Comparison of ENCODE assay signal across 26 mouse cellular contexts in the genomic region with DNA sequence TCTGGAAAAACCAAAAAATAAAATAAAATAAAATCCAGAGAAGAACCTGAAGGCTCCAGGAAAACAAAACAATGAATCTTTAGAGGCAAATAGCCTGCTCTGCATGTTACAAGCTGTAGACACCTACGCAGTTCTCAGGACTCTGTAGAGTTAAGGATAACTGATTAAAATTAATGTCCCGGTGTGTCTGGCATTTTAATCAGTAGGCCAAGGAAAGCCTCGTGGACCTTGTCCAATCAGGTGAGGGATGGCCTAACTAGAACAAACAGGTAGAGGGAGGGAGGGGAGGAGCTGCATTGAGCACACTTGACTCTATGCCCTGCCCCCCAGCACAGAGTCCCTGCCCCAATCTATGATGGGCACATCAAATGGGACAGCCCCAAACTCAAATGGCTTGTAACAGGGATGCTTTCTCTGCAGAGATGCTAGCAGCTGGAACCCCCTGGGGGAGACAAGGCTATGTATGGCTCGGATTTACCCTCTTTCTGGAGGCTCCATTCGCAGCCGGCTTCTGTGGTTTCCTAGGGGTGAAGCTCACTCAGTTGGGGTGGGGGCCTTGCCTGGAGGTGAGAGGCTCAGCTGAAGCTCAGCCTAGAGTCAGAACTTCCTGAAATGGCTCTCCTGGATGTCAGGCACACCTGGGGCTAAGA. TPM values are rescaled to one million over a fixed set of nuclear protein-coding genes. Genes with fewer than 3 reads are reported as not detected.
A peak's percentile ranks its signal among the peaks of the same experiment; 100 is the strongest.
DNase-seq lines count a peak whose midpoint lies in the region; TF ChIP-seq lines count a peak whose summit lies in the region.
"Had no signal": no experiment of that assay in that cellular context is flagged by ENCODE, and none has a peak within 500 bp of the region (broad histone marks: within the 10 kb centered on the region; RNA-seq: fewer than 3 reads in every experiment).

No protein-coding gene starts in this region.

- H3K27ac ChIP-seq in MEL (ENCODE audit: control insufficient read depth, low read depth, low read length): peak overlapping the region; percentile 50
- H3K27ac ChIP-seq: embryonic facial prominence, embryonic 13.5 days; embryonic facial prominence, embryonic 15.5 days; forebrain, embryonic 10.5 days; forebrain, embryonic 12.5 days had no signal

- H3K9me3 ChIP-seq in MEL (replicated peaks; ENCODE audit: insufficient read depth, low read length): no peaks in the 10 kb centered on the region
- H3K9me3 ChIP-seq: embryonic facial prominence, embryonic 13.5 days; embryonic facial prominence, embryonic 15.5 days; forebrain, embryonic 10.5 days; forebrain, embryonic 12.5 days had no signal

- DNase-seq in kidney, adult 18-20 months: peak; percentile 21
- no peak for DNase-seq in kidney, postnatal 10 days
- DNase-seq in kidney, postnatal 25 days: peak; percentile 24 to 61
- no peak for DNase-seq in kidney, adult 11 months
- DNase-seq in MEL (ENCODE audit: low read depth, low spot score): peak; percentile 77
- DNase-seq in c-Kit-positive CD71-positive TER-119-positive erythroid progenitor cells, embryonic 14.5 days (ENCODE audit: low spot score): peak; percentile 64
- no peak for DNase-seq in right cerebral cortex, adult 18-20 months
- DNase-seq in layer of hippocampus, postnatal 14 days (ENCODE audit: low spot score in 2 of 2): no peak
- DNase-seq: adrenal gland, adult 2 months; adrenal gland, postnatal 10 days; adrenal gland, postnatal 25 days; cerebellum, adult 11 months; cerebellum, adult 18-20 months; cerebellum, adult 8-10 months; cerebellum, adult 9-11 months; cerebellum, postnatal 14 days; cerebellum, postnatal 36 days; embryo, embryonic 11 days had no signal

- peaks cover 0 to 14% of the 10 kb centered on the region in 2 experiments; a peak in 2 of 4 replicates for H3K36me3 ChIP-seq in MEL (ENCODE audit: control insufficient read depth in 1 of 2, insufficient read depth in 2 of 2, low read length in 2 of 2)
- H3K36me3 ChIP-seq: embryonic facial prominence, embryonic 13.5 days; embryonic facial prominence, embryonic 15.5 days; forebrain, embryonic 10.5 days; forebrain, embryonic 12.5 days; G1E had no signal

- no peak overlapping the region; the same call in 1 of the 2 replicates for H3K9ac ChIP-seq in MEL (ENCODE audit: control insufficient read depth, low read depth, low read length, poor library complexity, severe bottlenecking)
- H3K9ac ChIP-seq: embryonic facial prominence, embryonic 13.5 days; embryonic facial prominence, embryonic 15.5 days; forebrain, embryonic 12.5 days had no signal

- peak; percentile 56 to 80 for TF ChIP-seq EP300 in MEL (IDR thresholded peaks at IDR 0.05; ENCODE audit: low read depth in 1 of 2, low read length in 2 of 2)

- no peak overlapping the region for H3K4me3 ChIP-seq in MEL (ENCODE audit: control insufficient read depth in 1 of 2, insufficient read depth in 1 of 2, low read depth in 2 of 2, low read length in 2 of 2)
- H3K4me3 ChIP-seq: embryonic facial prominence, embryonic 13.5 days; embryonic facial prominence, embryonic 15.5 days; erythroblast, embryonic 14.5 days; forebrain, embryonic 10.5 days; forebrain, embryonic 12.5 days had no signal

- no peaks in the 10 kb centered on the region for H3K27me3 ChIP-seq in MEL (ENCODE audit: control insufficient read depth in 1 of 2, insufficient read depth in 2 of 2, low read length in 2 of 2)

- no peak for TF ChIP-seq POLR2A in MEL (IDR thresholded peaks at IDR 0.05; ENCODE audit: control insufficient read depth in 1 of 2, insufficient read depth in 1 of 2, low read depth in 1 of 2, low read length in 2 of 2, poor library complexity in 1 of 2)

- H3K4me1 ChIP-seq in MEL (ENCODE audit: control insufficient read depth in 1 of 2, insufficient read depth in 2 of 2, low read length in 2 of 2): peaks cover 17 to 22% of the 10 kb centered on the region in 2 experiments

- TF ChIP-seq CTCF in MEL (IDR thresholded peaks at IDR 0.05 in 2 of 3, conservative IDR thresholded peaks at IDR 0.05 in 1 of 3; ENCODE audit: control insufficient read depth in 1 of 3, insufficient read depth in 1 of 3, low read depth in 2 of 3, low read length in 3 of 3, poor library complexity in 1 of 3, severe bottlenecking in 1 of 3): no peak

- TF ChIP-seq RAD21 in MEL (IDR thresholded peaks at IDR 0.05; ENCODE audit: low read depth, low read length): no peak

- no peaks in the 10 kb centered on the region for H3K79me2 ChIP-seq in MEL (ENCODE audit: control insufficient read depth, insufficient read depth, low read length, poor library complexity)

TF ChIP-seq in MEL, 35 proteins besides CTCF, POLR2A, EP300 and RAD21 (continues in another document):
- TF ChIP-seq TAL1 (IDR thresholded peaks at IDR 0.05; ENCODE audit: low read length) (no peak), MEF2A (IDR thresholded peaks at IDR 0.05; ENCODE audit: extremely low read depth, insufficient replicate concordance, low read depth, low read length, poor library complexity, severe bottlenecking) (no peak), MXI1 (IDR thresholded peaks at IDR 0.05; ENCODE audit: low read depth, low read length) (no peak), MAFK (IDR thresholded peaks at IDR 0.05; ENCODE audit: borderline replicate concordance, low read depth, low read length) (no peak; the same call in 1 of the 2 replicates), MAZ (IDR thresholded peaks at IDR 0.05; ENCODE audit: low read depth, low read length) (0 out of 2 replicates have a peak, but pooled peaks have one; percentile 24), TBP (IDR thresholded peaks at IDR 0.05; ENCODE audit: low read depth, low read length) (peak; percentile 58; the same call in 1 of the 2 replicates), ZMIZ1 (IDR thresholded peaks at IDR 0.05; ENCODE audit: low read depth, low read length) (no peak), MYC (IDR thresholded peaks at IDR 0.05; ENCODE audit: low read depth, low read length) (no peak), ZC3H11A (IDR thresholded peaks at IDR 0.05; ENCODE audit: low read depth, low read length) (no peak), MYB (IDR thresholded peaks at IDR 0.05; ENCODE audit: low read depth, low read length) (no peak), CHD1 (IDR thresholded peaks at IDR 0.05; ENCODE audit: low read depth, low read length) (no peak), GATA1 (IDR thresholded peaks at IDR 0.05; ENCODE audit: low read depth, low read length) (peak; percentile 64; the same call in 1 of the 2 replicates), SIN3A (IDR thresholded peaks at IDR 0.05; ENCODE audit: low read length) (peak; percentile 36; the same call in 1 of the 2 replicates), JUND (IDR thresholded peaks at IDR 0.05; ENCODE audit: low read depth, low read length) (no peak), ZNF384 (IDR thresholded peaks at IDR 0.05; ENCODE audit: low read depth, low read length) (no peak), USF2 (IDR thresholded peaks at IDR 0.05; ENCODE audit: borderline replicate concordance in 1 of 2, insufficient read depth in 1 of 2, low read depth in 1 of 2, low read length in 2 of 2) (no peak), POLR2AphosphoS5 (IDR thresholded peaks at IDR 0.05; ENCODE audit: borderline replicate concordance, low read depth, low read length) (no peak), TCF12 (IDR thresholded peaks at IDR 0.05; ENCODE audit: low read depth, low read length) (peak; percentile 46; the same call in 1 of the 2 replicates), NELFE (IDR thresholded peaks at IDR 0.05; ENCODE audit: low read depth, low read length) (no peak), NRF1 (IDR thresholded peaks at IDR 0.05; ENCODE audit: insufficient read depth, low read depth, low read length, poor library complexity, severe bottlenecking) (no peak), MAX (IDR thresholded peaks at IDR 0.05; ENCODE audit: low read length) (peak; percentile 15; the same call in 1 of the 2 replicates), POLR2AphosphoS2 (IDR thresholded peaks at IDR 0.05; ENCODE audit: low read length) (no peak), KAT2A (conservative IDR thresholded peaks at IDR 0.05; ENCODE audit: low read depth, low read length) (no peak), HCFC1 (IDR thresholded peaks at IDR 0.05; ENCODE audit: low read depth, low read length) (no peak), UBTF (IDR thresholded peaks at IDR 0.05; ENCODE audit: borderline replicate concordance, insufficient read depth, low read depth, low read length) (no peak), RCOR1 (IDR thresholded peaks at IDR 0.05; ENCODE audit: low read depth, low read length) (no peak), ETS1 (IDR thresholded peaks at IDR 0.05; ENCODE audit: low read depth, low read length) (peak; percentile 60), ELF1 (IDR thresholded peaks at IDR 0.05; ENCODE audit: low read depth, low read length) (no peak), ZKSCAN1 (IDR thresholded peaks at IDR 0.05; ENCODE audit: low read depth, low read length) (no peak), E2F4 (IDR thresholded peaks at IDR 0.05; ENCODE audit: borderline replicate concordance, low read depth, low read length) (no peak)

RNA-seq across cellular contexts. Expression of gene Gjc2, which starts 8.7 kb away (rescaled TPM):
- total RNA-seq in MEL (2012; rRNA removed): 0.08 TPM in 1 of 2 replicates, not detected in the other
- under 1 TPM in 1 of 2 experiments, not detected in 1; 0.07 TPM for polyA plus RNA-seq in MEL (2012; ENCODE audit: insufficient read depth in 1 of 2, insufficient read length in 2 of 2, low read depth in 1 of 2, low replicate concordance in 2 of 2, missing spikeins in 1 of 2)
- 10 to 100 TPM; 20.6 to 21.1 TPM for total RNA-seq in layer of hippocampus, postnatal 14 days (2021)
- total RNA-seq: common myeloid progenitor, adult 5-6 weeks; G1E had no signal
- polyA plus RNA-seq: embryonic facial prominence, embryonic 11.5 days; forebrain, embryonic 10.5 days; G1E had no signal

RNA-seq across cellular contexts. Expression of gene Iba57, which starts 10.8 kb away (rescaled TPM):
- 14.9 and 18.8 TPM in 2 replicates for total RNA-seq in MEL (2012; rRNA removed)
- 10 to 100 TPM in 1 of 2 experiments, not detected in 1; 14.7 TPM for polyA plus RNA-seq in MEL (2012; ENCODE audit: insufficient read depth in 1 of 2, insufficient read length in 2 of 2, low read depth in 1 of 2, low replicate concordance in 2 of 2, missing spikeins in 1 of 2)
- 1 to 10 TPM; 7.7 to 9.9 TPM for total RNA-seq in layer of hippocampus, postnatal 14 days (2021)

RNA-seq across cellular contexts. Expression of gene Guk1, which starts 17.7 kb away (rescaled TPM):
- total RNA-seq in MEL (2012; rRNA removed): 249 and 295 TPM in 2 replicates
- polyA plus RNA-seq in MEL (2012; ENCODE audit: insufficient read depth in 1 of 2, insufficient read length in 2 of 2, low read depth in 1 of 2, low replicate concordance in 2 of 2, missing spikeins in 1 of 2): 100 to 1,000 TPM in 1 of 2 experiments, not detected in 1; 215 TPM
- total RNA-seq in layer of hippocampus, postnatal 14 days (2021): 100 to 1,000 TPM; 124 to 128 TPM

RNA-seq across cellular contexts. Expression of gene Mrpl55, which starts 28.0 kb away (rescaled TPM):
- 75.0 and 75.5 TPM in 2 replicates for total RNA-seq in MEL (2012; rRNA removed)
- polyA plus RNA-seq in MEL (2012; ENCODE audit: insufficient read depth in 1 of 2, insufficient read length in 2 of 2, low read depth in 1 of 2, low replicate concordance in 2 of 2, missing spikeins in 1 of 2): 10 to 100 TPM in 1 of 2 experiments, not detected in 1; 68.5 TPM
- 10 to 100 TPM; 37.1 to 41.8 TPM for total RNA-seq in layer of hippocampus, postnatal 14 days (2021)

RNA-seq across cellular contexts. Expression of gene 2310033P09Rik, which starts 33.8 kb away (rescaled TPM):
- 29.7 and 35.5 TPM in 2 replicates for total RNA-seq in MEL (2012; rRNA removed)
- polyA plus RNA-seq in MEL (2012; ENCODE audit: insufficient read depth in 1 of 2, insufficient read length in 2 of 2, low read depth in 1 of 2, low replicate concordance in 2 of 2, missing spikeins in 1 of 2): 10 to 100 TPM in 1 of 2 experiments, not detected in 1; 59.8 TPM
- total RNA-seq in layer of hippocampus, postnatal 14 days (2021): 10 to 100 TPM; 22.9 to 28.8 TPM

Comparison
In these comparisons a context has a peak if more than half of its experiments do, and no peak if none do; other contexts are left out.
1. DNase-seq: peak in kidney, adult 18-20 months (single experiment), kidney, postnatal 25 days (2 of 2), MEL (single experiment) and c-Kit-positive CD71-positive TER-119-positive erythroid progenitor cells, embryonic 14.5 days (single experiment); none in kidney, postnatal 10 days (single experiment), kidney, adult 11 months (single experiment), right cerebral cortex, adult 18-20 months (single experiment) and layer of hippocampus, postnatal 14 days (0 of 2).
2. RNA of gene Gjc2, which starts 8.7 kb away (total RNA-seq): 20.6 to 21.1 TPM in layer of hippocampus, postnatal 14 days; 0.08 TPM in MEL; every median in the first group is over 10 times any median in the second.